Mouse (Mus musculus) liver, adult 2 months (tissue): ENCODE results near the gene Odf3l1.
A peak's percentile ranks its signal among the peaks of the same experiment; 100 is the strongest.

Experiments used
- CTCF ChIP-seq: fragments of 200-500 bp; IDR thresholded peaks from 2 replicates; pipeline ENCODE4 v1.5.1; 2011; ENCODE audit warnings: low read depth, low read length, control low read depth
- POLR2A ChIP-seq: fragments of 200-500 bp; IDR thresholded peaks from 2 replicates; pipeline ENCODE4 v1.6.1; 2011; ENCODE audit warnings: low read length, control low read depth; ENCODE audit not compliant: insufficient read depth; ENCODE audit errors: extremely low read depth

DNA sequence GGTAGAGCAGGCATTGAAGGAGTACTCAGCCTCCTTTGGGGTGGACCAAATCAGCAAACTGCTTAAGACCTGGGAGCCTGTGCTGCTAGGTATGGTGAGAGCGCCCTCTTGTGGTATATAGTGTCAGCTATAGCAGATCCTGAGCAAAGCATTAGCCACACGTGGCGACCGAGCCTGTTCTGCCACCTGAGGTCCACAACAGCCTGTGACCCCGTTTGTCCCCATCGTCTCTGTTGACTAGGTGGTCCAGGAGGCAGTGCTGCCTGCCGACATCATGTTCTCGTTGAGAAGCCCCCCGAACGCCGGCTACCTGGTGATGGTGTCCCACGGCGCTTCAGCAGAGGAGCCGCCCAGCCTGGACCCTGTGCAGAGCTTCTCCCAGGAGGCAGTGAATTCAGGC, 25.3 kb upstream of the Odf3l1 start:
- TF ChIP-seq CTCF (peak; percentile 81), POLR2A (no peak)
